Mouse (Mus musculus) MEL (cell line): Measurements from ENCODE around the gene Olfr1257. TPM values are rescaled to one million over a fixed set of nuclear protein-coding genes. Genes with fewer than 3 reads are reported as not detected.

ENCODE experiments used
- DNase-seq: peaks from one replicate; pipeline ENCODE4 v3.0.0; 2011; ENCODE audit warnings: low read depth, low spot score
- H3K27ac ChIP-seq: 2 replicates; pipeline ENCODE4 v1.5.1; 2012; ENCODE audit warnings: low read depth, mild to moderate bottlenecking, control low read depth, low read length, moderate library complexity; ENCODE audit not compliant: control insufficient read depth
- H3K27me3 ChIP-seq, 2 experiments: fragments of 150-350 bp in 1 of 2; sonication (generic) in 1 of 2; 2 replicates each; pipeline ENCODE4 v1.6.1; 2012; ENCODE audit warnings: low read length in 2 of 2, mild to moderate bottlenecking in 2 of 2, improper control_type of control experiment in 1 of 2, moderate library complexity in 1 of 2; ENCODE audit not compliant: insufficient read depth in 2 of 2, control insufficient read depth in 1 of 2
- H3K36me3 ChIP-seq, 2 experiments: 2 replicates each; pipeline ENCODE4 v1.6.1; 2012 to 2014; ENCODE audit warnings: low read length in 2 of 2, improper control_type of control experiment in 1 of 2, inconsistent platforms in 1 of 2, mild to moderate bottlenecking in 1 of 2; ENCODE audit not compliant: insufficient read depth in 2 of 2, control insufficient read depth in 1 of 2
- H3K4me1 ChIP-seq, 2 experiments: fragments of 150-350 bp in 1 of 2; sonication (generic) in 1 of 2; 2 replicates each; pipeline ENCODE4 v1.6.1; 2012; ENCODE audit warnings: low read length in 2 of 2, improper control_type of control experiment in 1 of 2, mild to moderate bottlenecking in 1 of 2; ENCODE audit not compliant: insufficient read depth in 2 of 2, control insufficient read depth in 1 of 2
- H3K4me3 ChIP-seq, 2 experiments: fragments of 150-350 bp in 1 of 2; sonication (generic) in 1 of 2; 2 replicates each; pipeline ENCODE4 v1.5.1; 2012; ENCODE audit warnings: low read depth in 2 of 2, low read length in 2 of 2, mild to moderate bottlenecking in 2 of 2, moderate library complexity in 2 of 2, control low read depth in 1 of 2, improper control_type of control experiment in 1 of 2; ENCODE audit not compliant: control insufficient read depth in 1 of 2, insufficient read depth in 1 of 2
- H3K79me2 ChIP-seq: 2 replicates; pipeline ENCODE4 v1.6.1; 2012; ENCODE audit warnings: mild to moderate bottlenecking, low read length, moderate library complexity; ENCODE audit not compliant: control insufficient read depth, poor library complexity, insufficient read depth
- H3K9ac ChIP-seq: 2 replicates; pipeline ENCODE4 v1.6.1; 2012; ENCODE audit warnings: low read depth, mild to moderate bottlenecking, control low read depth, low read length, moderate library complexity; ENCODE audit not compliant: control insufficient read depth, poor library complexity, severe bottlenecking
- H3K9me3 ChIP-seq: fragments of 150-350 bp; sonication (generic); replicated peaks from 2 replicates; pipeline ENCODE4 v1.6.1; 2012; ENCODE audit warnings: mild to moderate bottlenecking, low read length, improper control_type of control experiment, moderate library complexity; ENCODE audit not compliant: insufficient read depth
- E2F4 ChIP-seq: IDR thresholded peaks from 2 replicates; pipeline ENCODE4 v1.6.1; 2011; ENCODE audit warnings: low read depth, low read length, improper control_type of control experiment, borderline replicate concordance
- ELF1 ChIP-seq: IDR thresholded peaks from 2 replicates; pipeline ENCODE4 v1.6.1; 2014; ENCODE audit warnings: low read depth, mild to moderate bottlenecking, inconsistent platforms, low read length, improper control_type of control experiment, moderate library complexity
- GABPA ChIP-seq: IDR thresholded peaks from 2 replicates; pipeline ENCODE4 v1.6.1; 2012; ENCODE audit warnings: low read depth, mild to moderate bottlenecking, inconsistent platforms, low read length, improper control_type of control experiment, moderate library complexity
- HCFC1 ChIP-seq: IDR thresholded peaks from 2 replicates; pipeline ENCODE4 v1.6.1; 2012; ENCODE audit warnings: low read depth, mild to moderate bottlenecking, inconsistent platforms, low read length, improper control_type of control experiment, moderate library complexity
- JUND ChIP-seq: IDR thresholded peaks from 2 replicates; pipeline ENCODE4 v1.6.1; 2011; ENCODE audit warnings: low read depth, mild to moderate bottlenecking, improper control_type of control experiment, low read length
- MAX ChIP-seq: IDR thresholded peaks from 2 replicates; pipeline ENCODE4 v1.6.1; 2011; ENCODE audit warnings: low read length, improper control_type of control experiment
- NRF1 ChIP-seq: IDR thresholded peaks from 2 replicates; pipeline ENCODE4 v1.6.1; 2014; ENCODE audit warnings: low read depth, mild to moderate bottlenecking, inconsistent platforms, low read length, improper control_type of control experiment, moderate library complexity; ENCODE audit not compliant: poor library complexity, insufficient read depth, severe bottlenecking
- POLR2AphosphoS2 ChIP-seq: IDR thresholded peaks from 2 replicates; pipeline ENCODE4 v1.6.1; 2011; ENCODE audit warnings: low read length, improper control_type of control experiment
- RCOR1 ChIP-seq: IDR thresholded peaks from 2 replicates; pipeline ENCODE4 v1.6.1; 2012; ENCODE audit warnings: low read depth, mild to moderate bottlenecking, inconsistent platforms, low read length, improper control_type of control experiment
- ZNF384 ChIP-seq: IDR thresholded peaks from 2 replicates; pipeline ENCODE4 v1.6.1; 2012; ENCODE audit warnings: low read depth, mild to moderate bottlenecking, inconsistent platforms, low read length, improper control_type of control experiment
- polyA plus RNA-seq, 2 experiments: library from polyadenylated mRNA; stranded (reverse) in 1 of 2; unstranded in 1 of 2; fragments of >175 nt in 1 of 2; fragments of >200 nt in 1 of 2; gene quantifications; 2 replicates each; pipeline versions ENCODE4 v1.2.1 to v1.2.4; 2012; ENCODE audit warnings: low replicate concordance in 2 of 2, low read depth in 1 of 2; ENCODE audit not compliant: insufficient read length in 2 of 2, insufficient read depth in 1 of 2, missing spikeins in 1 of 2
- total RNA-seq: library from RNA; depleted of rRNA; stranded (reverse); fragments of 300-350 nt; gene quantifications from 2 replicates; pipeline ENCODE4 v1.2.3, GENCODE M21; 2012; rRNA removed

Gene Olfr1257
- total and polyA plus RNA-seq, 3 experiments, result not detected

DNA sequence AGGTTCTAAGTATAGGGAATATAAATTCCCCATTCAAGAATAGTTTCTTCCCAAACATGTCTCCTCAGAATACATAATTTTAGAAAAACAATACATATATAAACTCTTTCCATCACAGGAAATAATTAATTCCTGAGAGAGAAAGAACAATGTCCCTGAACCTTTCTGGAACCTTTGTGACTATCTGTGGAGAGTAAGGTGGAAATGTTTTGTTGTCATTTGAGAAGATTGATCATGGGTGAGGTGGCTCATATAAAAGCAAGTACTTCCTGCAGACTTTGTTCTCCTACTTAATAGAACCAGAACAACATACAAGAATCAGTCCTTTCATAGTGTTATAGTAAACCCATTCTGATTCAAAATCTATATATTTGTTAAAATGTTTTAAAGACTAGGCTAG is 48.8 kb downstream of the Olfr1257 start, which contains the start of gene Olfr1258:
TSS of gene Olfr1258 (plus strand) at position 301 of the 400 bp plus-strand sequence.
- H3K27ac ChIP-seq, result no peak within 1 kb of the TSS
- no peak within 1 kb of the TSS for H3K4me3 ChIP-seq
- DNase-seq, result no peak
- H3K9me3 ChIP-seq, result no peaks in the 10 kb centered on the region
- H3K27me3 ChIP-seq, result no peaks in the 10 kb centered on the region
- H3K79me2 ChIP-seq, result no peaks in the 10 kb centered on the region
- no peak within 1 kb of the TSS for H3K9ac ChIP-seq
- no peaks in the 10 kb centered on the region for H3K36me3 ChIP-seq
- no peak for TF ChIP-seq E2F4
- TF ChIP-seq POLR2AphosphoS2, result no peak
- no peak for TF ChIP-seq RCOR1
- no peak for TF ChIP-seq GABPA
- TF ChIP-seq MAX, result no peak
- no peak for TF ChIP-seq ELF1
- no peak for TF ChIP-seq JUND
- no peak for TF ChIP-seq ZNF384
- TF ChIP-seq HCFC1, result no peak
- no peak for TF ChIP-seq NRF1
- no peaks in the 10 kb centered on the region for H3K4me1 ChIP-seq

Other genes with a start within 250 kb of the Olfr1257 start
- not detected in 2 replicates for gene Olfr1249, start 243.5 kb upstream of the Olfr1257 start, total RNA-seq
- gene Olfr1249, start 243.5 kb upstream of the Olfr1257 start, polyA plus RNA-seq, result not detected
- not detected in 2 replicates for gene Olfr1250, start 217.0 kb upstream of the Olfr1257 start, total RNA-seq
- gene Olfr1250, start 217.0 kb upstream of the Olfr1257 start, polyA plus RNA-seq, result not detected
- gene Olfr1251, start 206.5 kb upstream of the Olfr1257 start, total RNA-seq, result not detected in 2 replicates
- not detected for gene Olfr1251, start 206.5 kb upstream of the Olfr1257 start, polyA plus RNA-seq
- not detected in 2 replicates for gene Olfr1252, start 153.4 kb upstream of the Olfr1257 start, total RNA-seq
- gene Olfr1252, start 153.4 kb upstream of the Olfr1257 start, polyA plus RNA-seq, result not detected
- gene Olfr1253, start 121.3 kb upstream of the Olfr1257 start, total RNA-seq, result not detected in 2 replicates
- gene Olfr1253, start 121.3 kb upstream of the Olfr1257 start, polyA plus RNA-seq, result not detected
- not detected in 2 replicates for gene Olfr1254, start 84.8 kb upstream of the Olfr1257 start, total RNA-seq
- not detected for gene Olfr1254, start 84.8 kb upstream of the Olfr1257 start, polyA plus RNA-seq
- not detected in 2 replicates for gene Olfr1255, start 66.4 kb upstream of the Olfr1257 start, total RNA-seq
- gene Olfr1255, start 66.4 kb upstream of the Olfr1257 start, polyA plus RNA-seq, result not detected
- gene Olfr1256, start 36.9 kb upstream of the Olfr1257 start, total RNA-seq, result not detected in 2 replicates
- gene Olfr1256, start 36.9 kb upstream of the Olfr1257 start, polyA plus RNA-seq, result not detected
- gene Olfr48, start 30.2 kb upstream of the Olfr1257 start, total RNA-seq, result not detected in 2 replicates
- not detected for gene Olfr48, start 30.2 kb upstream of the Olfr1257 start, polyA plus RNA-seq
- not detected in 2 replicates for gene Olfr1258, start 48.9 kb downstream of the Olfr1257 start, total RNA-seq
- not detected for gene Olfr1258, start 48.9 kb downstream of the Olfr1257 start, polyA plus RNA-seq
- not detected in 2 replicates for gene Olfr1259, start 70.2 kb downstream of the Olfr1257 start, total RNA-seq
- gene Olfr1259, start 70.2 kb downstream of the Olfr1257 start, polyA plus RNA-seq, result not detected
- not detected in 2 replicates for gene Olfr1260, start 95.9 kb downstream of the Olfr1257 start, total RNA-seq
- not detected for gene Olfr1260, start 95.9 kb downstream of the Olfr1257 start, polyA plus RNA-seq
- not detected in 2 replicates for gene Olfr1261, start 112.8 kb downstream of the Olfr1257 start, total RNA-seq
- not detected for gene Olfr1261, start 112.8 kb downstream of the Olfr1257 start, polyA plus RNA-seq
- not detected in 2 replicates for gene Olfr1262, start 121.7 kb downstream of the Olfr1257 start, total RNA-seq
- gene Olfr1262, start 121.7 kb downstream of the Olfr1257 start, polyA plus RNA-seq, result not detected
- not detected in 2 replicates for gene Olfr1263, start 133.7 kb downstream of the Olfr1257 start, total RNA-seq
- not detected for gene Olfr1263, start 133.7 kb downstream of the Olfr1257 start, polyA plus RNA-seq
- gene Olfr1264, start 147.1 kb downstream of the Olfr1257 start, total RNA-seq, result not detected in 2 replicates
- gene Olfr1264, start 147.1 kb downstream of the Olfr1257 start, polyA plus RNA-seq, result not detected
- gene Olfr1265, start 156.9 kb downstream of the Olfr1257 start, total RNA-seq, result not detected in 2 replicates
- under 1 TPM in 1 of 2 experiments, not detected in 1; 0.06 TPM for gene Olfr1265, start 156.9 kb downstream of the Olfr1257 start, polyA plus RNA-seq
- gene Olfr140, start 185.2 kb downstream of the Olfr1257 start, total RNA-seq, result not detected in 2 replicates
- gene Olfr140, start 185.2 kb downstream of the Olfr1257 start, polyA plus RNA-seq, result not detected
- gene Olfr1269, start 243.0 kb downstream of the Olfr1257 start, total RNA-seq, result not detected in 2 replicates
- not detected for gene Olfr1269, start 243.0 kb downstream of the Olfr1257 start, polyA plus RNA-seq